In genomic region chrX:74413377-74413776, GRCm38 (mm10) we compare ENCODE assay signal across 8 mouse cellular contexts. TPM values are rescaled to one million over a fixed set of nuclear protein-coding genes. Genes with fewer than 3 reads are reported as not detected.
DNase-seq lines count a peak whose midpoint lies in the region; ATAC-seq and TF ChIP-seq lines count a peak whose summit lies in the region.

No protein-coding gene starts in this region.

- peak; percentile 37 for TF ChIP-seq CTCF in C2C12 (IDR thresholded peaks at IDR 0.05; ENCODE audit: control insufficient read depth, insufficient read depth, insufficient read length)
- peak; percentile 68 for TF ChIP-seq CTCF in bone marrow, adult 2 months (IDR thresholded peaks at IDR 0.05; ENCODE audit: control insufficient read depth, insufficient read depth, low read length)

- no peak overlapping the region for H3K4me2 ChIP-seq in heart, embryonic 12.5 days
- no peak overlapping the region for H3K4me2 ChIP-seq in kidney, embryonic 16.5 days (replicated peaks; ENCODE audit: low read depth, low read length)

- no peaks in the 10 kb centered on the region for H3K79me2 ChIP-seq in C2C12 (ENCODE audit: control insufficient read depth, insufficient read depth)

- ATAC-seq in erythroblast, adult 5-6 weeks (replicated peaks; ENCODE audit: low FRiP score, poor library complexity, severe bottlenecking), result peak; percentile 90
- ATAC-seq in heart, embryonic 12.5 days (ENCODE audit: insufficient number of reproducible peaks, low FRiP score), result peak; percentile 57; the same call in 1 of the 2 replicates
- ATAC-seq in kidney, embryonic 16.5 days (ENCODE audit: low FRiP score, low TSS enrichment), result peak; percentile 77
- peak; percentile 68; the same call in 1 of the 2 replicates for ATAC-seq in monocyte, adult 5-6 weeks (replicated peaks; ENCODE audit: insufficient number of reproducible peaks, low FRiP score, low TSS enrichment, poor library complexity, severe bottlenecking)

- no peak overlapping the region for H3K4me3 ChIP-seq in C2C12 (ENCODE audit: insufficient read depth, poor library complexity, severe bottlenecking)
- H3K4me3 ChIP-seq in bone marrow, adult 2 months (replicated peaks; ENCODE audit: control insufficient read depth, low read depth, low read length), result no peak overlapping the region
- no peak overlapping the region for H3K4me3 ChIP-seq in heart, embryonic 12.5 days
- no peak overlapping the region for H3K4me3 ChIP-seq in kidney, embryonic 16.5 days (ENCODE audit: low read length)

- TF ChIP-seq POLR2A in bone marrow, adult 2 months (IDR thresholded peaks at IDR 0.05; ENCODE audit: borderline replicate concordance, control insufficient read depth, low read depth, low read length), result no peak

- DNase-seq in liver, result peak; percentile 63
- peak; percentile 20 to 53 for DNase-seq in spleen, postnatal 14 days (ENCODE audit: low spot score in 2 of 2)

- H3K36me3 ChIP-seq in C2C12 (ENCODE audit: control insufficient read depth, insufficient read depth), result peaks cover 14% of the 10 kb centered on the region
- peaks cover 3% of the 10 kb centered on the region; the same call in 1 of the 2 replicates for H3K36me3 ChIP-seq in heart, embryonic 12.5 days
- no peaks in the 10 kb centered on the region for H3K36me3 ChIP-seq in kidney, embryonic 16.5 days (ENCODE audit: insufficient read depth, low read length)

- no peak overlapping the region for H3ac ChIP-seq in C2C12 (ENCODE audit: control insufficient read depth, insufficient read length, low read depth)

- no peaks in the 10 kb centered on the region for H3K27me3 ChIP-seq in C2C12 (ENCODE audit: control insufficient read depth, insufficient read depth, insufficient read length)
- no peaks in the 10 kb centered on the region for H3K27me3 ChIP-seq in heart, embryonic 12.5 days (replicated peaks)
- no peaks in the 10 kb centered on the region for H3K27me3 ChIP-seq in kidney, embryonic 16.5 days (ENCODE audit: insufficient read depth, low read length)

- H3K27ac ChIP-seq in bone marrow, adult 2 months (ENCODE audit: control insufficient read depth, insufficient read depth, low read depth, low read length, poor library complexity), result no peak overlapping the region
- no peak overlapping the region for H3K27ac ChIP-seq in heart, embryonic 12.5 days (ENCODE audit: poor library complexity, severe bottlenecking)
- no peak overlapping the region for H3K27ac ChIP-seq in kidney, embryonic 16.5 days (ENCODE audit: low read length)

- H3K4me1 ChIP-seq in bone marrow, adult 2 months (ENCODE audit: control insufficient read depth, insufficient read depth, low read length), result no peaks in the 10 kb centered on the region
- H3K4me1 ChIP-seq in heart, embryonic 12.5 days (replicated peaks), result no peaks in the 10 kb centered on the region
- H3K4me1 ChIP-seq in kidney, embryonic 16.5 days (ENCODE audit: insufficient read depth, low read length), result no peaks in the 10 kb centered on the region

- no peak overlapping the region for H3K9ac ChIP-seq in heart, embryonic 12.5 days
- H3K9ac ChIP-seq in kidney, embryonic 16.5 days (replicated peaks; ENCODE audit: low read length), result no peak overlapping the region

- no peaks in the 10 kb centered on the region for H3K9me3 ChIP-seq in heart, embryonic 12.5 days (replicated peaks)
- no peaks in the 10 kb centered on the region for H3K9me3 ChIP-seq in kidney, embryonic 16.5 days (ENCODE audit: low read length)

- no peaks in the 10 kb centered on the region for H3K79me3 ChIP-seq in C2C12 (ENCODE audit: low read depth)

TF ChIP-seq in C2C12, 6 proteins besides CTCF, POLR2A, EP300 and RAD21:
- TF ChIP-seq USF1 (IDR thresholded peaks at IDR 0.05; ENCODE audit: low read depth) (no peak), MYOG (IDR thresholded peaks at IDR 0.05; ENCODE audit: control insufficient read depth, extremely low read depth, insufficient read length) (no peak), MYOD1 (IDR thresholded peaks at IDR 0.05; ENCODE audit: control insufficient read depth, insufficient read length, low read depth) (no peak), FOSL1 (IDR thresholded peaks at IDR 0.05; ENCODE audit: insufficient read depth, low read length, poor library complexity, severe bottlenecking) (no peak), CEBPB (IDR thresholded peaks at IDR 0.05; ENCODE audit: low read depth) (no peak), MAX (IDR thresholded peaks at IDR 0.05) (no peak)

RNA-seq across cellular contexts. Expression of gene G6pdx, which starts 15.6 kb away (rescaled TPM):
- polyA plus RNA-seq in C2C12 (2012; fragmentation: generic; extraction: Trizol), result 148 TPM
- 20.9 and 33.4 TPM in 2 replicates for polyA plus RNA-seq in bone marrow, adult 2 months (2011; ENCODE audit: insufficient read depth, insufficient read length, low replicate concordance, missing spikeins)
- total RNA-seq in erythroblast, adult 5-6 weeks (2015; ENCODE audit: low replicate concordance), result 89.3 and 104 TPM in 2 replicates
- 46.4 and 58.4 TPM in 2 replicates for total RNA-seq in erythroblast, adult 5-6 weeks (2017; ENCODE audit: low replicate concordance)
- 18.5 TPM in 2 replicates for polyA plus RNA-seq in heart, embryonic 12.5 days (2016; fragmentation: Nextera tagmentation; extraction: Ambion mirVana)
- 53.6 and 54.4 TPM in 2 replicates for polyA plus RNA-seq in kidney, embryonic 16.5 days (2015; fragmentation: Nextera tagmentation; extraction: Ambion mirVana)
- total RNA-seq in monocyte, adult 5-6 weeks (2017), result 120 to 126 TPM (median 124 TPM) in 3 replicates

RNA-seq across cellular contexts. Expression of gene Ikbkg, which starts 20.3 kb away (rescaled TPM):
- polyA plus RNA-seq in C2C12 (2012; fragmentation: generic; extraction: Trizol), result 37.1 TPM
- polyA plus RNA-seq in bone marrow, adult 2 months (2011; ENCODE audit: insufficient read depth, insufficient read length, low replicate concordance, missing spikeins), result 11.6 and 11.7 TPM in 2 replicates
- total RNA-seq in erythroblast, adult 5-6 weeks (2015; ENCODE audit: low replicate concordance), result 5.2 and 14.0 TPM in 2 replicates
- 19.8 and 36.4 TPM in 2 replicates for total RNA-seq in erythroblast, adult 5-6 weeks (2017; ENCODE audit: low replicate concordance)
- 25.6 and 29.4 TPM in 2 replicates for polyA plus RNA-seq in heart, embryonic 12.5 days (2016; fragmentation: Nextera tagmentation; extraction: Ambion mirVana)
- 22.7 and 23.2 TPM in 2 replicates for polyA plus RNA-seq in kidney, embryonic 16.5 days (2015; fragmentation: Nextera tagmentation; extraction: Ambion mirVana)
- 26.2 to 51.9 TPM (median 31.9 TPM) in 3 replicates for total RNA-seq in monocyte, adult 5-6 weeks (2017)

RNA-seq across cellular contexts. Expression of gene Fam3a, which starts 20.3 kb away (rescaled TPM):
- 11.5 TPM for polyA plus RNA-seq in C2C12 (2012; fragmentation: generic; extraction: Trizol)
- 3.6 and 9.1 TPM in 2 replicates for polyA plus RNA-seq in bone marrow, adult 2 months (2011; ENCODE audit: insufficient read depth, insufficient read length, low replicate concordance, missing spikeins)
- total RNA-seq in erythroblast, adult 5-6 weeks (2015; ENCODE audit: low replicate concordance), result 3.7 and 9.4 TPM in 2 replicates
- 4.0 and 8.8 TPM in 2 replicates for total RNA-seq in erythroblast, adult 5-6 weeks (2017; ENCODE audit: low replicate concordance)
- polyA plus RNA-seq in heart, embryonic 12.5 days (2016; fragmentation: Nextera tagmentation; extraction: Ambion mirVana), result 25.7 and 26.8 TPM in 2 replicates
- 45.9 and 47.1 TPM in 2 replicates for polyA plus RNA-seq in kidney, embryonic 16.5 days (2015; fragmentation: Nextera tagmentation; extraction: Ambion mirVana)
- 10.5 to 15.7 TPM (median 12.8 TPM) in 3 replicates for total RNA-seq in monocyte, adult 5-6 weeks (2017)

RNA-seq across cellular contexts. Expression of gene Slc10a3, which starts 40.2 kb away (rescaled TPM):
- 18.5 TPM for polyA plus RNA-seq in C2C12 (2012; fragmentation: generic; extraction: Trizol)
- 2.7 TPM in 2 replicates for polyA plus RNA-seq in bone marrow, adult 2 months (2011; ENCODE audit: insufficient read depth, insufficient read length, low replicate concordance, missing spikeins)
- total RNA-seq in erythroblast, adult 5-6 weeks (2015; ENCODE audit: low replicate concordance), result 1.9 and 2.1 TPM in 2 replicates
- 1.8 and 3.0 TPM in 2 replicates for total RNA-seq in erythroblast, adult 5-6 weeks (2017; ENCODE audit: low replicate concordance)
- 13.5 and 13.7 TPM in 2 replicates for polyA plus RNA-seq in heart, embryonic 12.5 days (2016; fragmentation: Nextera tagmentation; extraction: Ambion mirVana)
- 23.3 and 25.7 TPM in 2 replicates for polyA plus RNA-seq in kidney, embryonic 16.5 days (2015; fragmentation: Nextera tagmentation; extraction: Ambion mirVana)
- total RNA-seq in monocyte, adult 5-6 weeks (2017), result 11.6 to 17.2 TPM (median 13.4 TPM) in 3 replicates

RNA-seq across cellular contexts. Expression of gene Ubl4a, which starts 40.4 kb away (rescaled TPM):
- 60.7 TPM for polyA plus RNA-seq in C2C12 (2012; fragmentation: generic; extraction: Trizol)
- 27.2 and 35.6 TPM in 2 replicates for polyA plus RNA-seq in bone marrow, adult 2 months (2011; ENCODE audit: insufficient read depth, insufficient read length, low replicate concordance, missing spikeins)
- total RNA-seq in erythroblast, adult 5-6 weeks (2015; ENCODE audit: low replicate concordance), result 4.0 and 15.0 TPM in 2 replicates
- 3.4 and 6.7 TPM in 2 replicates for total RNA-seq in erythroblast, adult 5-6 weeks (2017; ENCODE audit: low replicate concordance)
- polyA plus RNA-seq in heart, embryonic 12.5 days (2016; fragmentation: Nextera tagmentation; extraction: Ambion mirVana), result 57.4 and 58.2 TPM in 2 replicates
- polyA plus RNA-seq in kidney, embryonic 16.5 days (2015; fragmentation: Nextera tagmentation; extraction: Ambion mirVana), result 77.5 and 83.4 TPM in 2 replicates
- 3.6 to 12.2 TPM (median 10.0 TPM) in 3 replicates for total RNA-seq in monocyte, adult 5-6 weeks (2017)
